Mouse (Mus musculus) urinary bladder, adult 18-20 months (tissue): Measurements from ENCODE around the gene Cideb.

ENCODE experiments used
- DNase-seq, 2 experiments: peaks; one replicate each; pipeline ENCODE4 v3.0.0; 2022; ENCODE audit warnings: low spot score in 2 of 2, mixed read lengths in 2 of 2

The Cideb gene

DNA sequence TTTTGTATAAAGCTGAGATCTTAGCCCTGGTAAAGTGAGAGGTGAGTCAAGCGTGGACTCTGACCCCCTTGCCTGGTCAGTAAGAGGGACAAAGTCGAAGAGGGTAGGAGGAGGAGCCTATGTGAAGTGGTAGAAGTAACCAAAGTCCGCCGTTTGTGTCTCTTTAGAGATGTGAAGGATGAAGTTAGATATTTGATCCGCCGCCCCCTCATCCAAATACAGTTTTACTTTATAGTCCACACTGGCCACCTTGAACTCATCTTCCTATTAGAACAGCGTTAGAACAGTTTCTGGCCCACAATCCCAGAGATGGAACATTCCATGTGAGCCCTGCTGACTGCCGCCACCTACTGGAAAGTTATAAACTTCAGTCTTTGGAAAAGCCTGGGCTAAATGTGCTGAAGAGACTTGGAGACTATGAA lies at the start of gene Cideb:
Cideb (minus strand) TSS at position 96 of the 422 bp plus-strand sequence.
- no peak for DNase-seq

- no peak for DNase-seq
Observed at GRCm38 (mm10) chr14:55795380-55796163, 37.3 kb upstream of the Cideb start.

GRCm38 (mm10) chr14:55793946-55794345 lies 35.7 kb upstream of the Cideb start:
- no peak for DNase-seq

- no peak for DNase-seq
Observed at GRCm38 (mm10) chr14:55793461-55793860, 35.2 kb upstream of the Cideb start.

DNA sequence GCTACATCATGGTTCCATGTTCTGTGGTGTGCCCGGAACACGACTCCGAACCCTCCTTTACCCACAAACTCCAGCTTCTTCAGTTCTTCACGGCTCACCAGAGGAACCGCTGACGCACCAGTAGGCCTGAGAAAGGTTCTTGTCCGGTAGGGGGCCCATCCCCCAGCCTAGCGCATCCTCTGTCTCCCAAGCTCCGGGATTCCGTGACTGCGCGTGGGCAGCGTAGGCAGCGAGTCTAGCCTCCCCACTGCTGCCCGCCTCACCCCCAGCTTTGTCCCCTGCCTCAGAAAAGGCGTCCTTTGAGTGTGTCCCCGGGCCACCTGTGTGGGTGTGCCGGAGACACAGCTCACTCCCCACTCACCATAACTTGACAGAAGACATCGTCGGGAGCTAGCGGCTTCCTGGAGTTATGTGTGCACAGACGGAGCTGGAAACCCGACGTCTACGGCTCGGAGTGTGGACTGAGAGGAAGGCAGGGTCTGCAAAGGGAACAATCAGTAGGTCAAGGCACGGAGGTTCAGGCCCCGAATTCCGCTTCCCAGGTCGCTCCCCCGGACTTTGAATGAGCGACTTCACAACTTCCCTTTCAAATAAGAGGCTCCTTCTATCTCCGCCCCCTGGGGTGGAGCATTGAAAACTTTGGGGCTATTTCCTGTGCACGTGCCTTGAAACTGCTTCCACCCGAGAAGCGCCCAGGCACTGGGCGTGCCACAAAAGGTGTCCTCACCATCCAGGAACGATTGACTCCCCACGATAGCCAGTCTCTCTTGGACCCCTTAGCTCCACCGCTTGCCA lies 30.2 kb upstream of the Cideb start, which contains the start of gene Ripk3:
Ripk3 (minus strand) TSS at position 610 of the 795 bp plus-strand sequence.
- DNase-seq: peak in 1 of 2 experiments; percentile 45

- no peak for DNase-seq
Observed at GRCm38 (mm10) chr14:55787731-55788130, 29.5 kb upstream of the Cideb start.

DNA sequence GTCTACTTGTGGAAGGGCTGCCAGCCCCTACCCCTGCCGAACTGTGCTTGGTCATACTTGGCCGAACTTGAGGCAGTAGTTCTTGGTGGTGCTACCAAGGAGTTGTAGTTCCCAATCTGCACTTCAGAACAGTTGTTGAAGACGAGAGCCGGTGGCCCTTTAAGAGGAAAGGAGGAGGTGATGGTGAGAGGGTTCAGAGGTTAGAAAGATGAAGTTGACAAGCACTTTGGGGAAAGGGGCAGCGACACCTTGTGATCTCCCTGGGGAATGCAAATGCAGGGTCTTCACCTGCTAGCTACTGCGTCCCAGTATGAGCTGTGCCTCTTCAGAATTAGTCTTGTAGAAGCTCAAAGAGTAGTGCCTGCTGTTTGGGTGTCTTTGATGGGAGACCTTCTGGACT lies 26.9 kb upstream of the Cideb start:
- DNase-seq: no peak

GRCm38 (mm10) chr14:55783958-55784235 lies 25.6 kb upstream of the Cideb start, which contains the start of gene Adcy4:
Gene Adcy4, minus strand, starts transcription at chr14:55784095.
- DNase-seq: no peak

- DNase-seq: no peak
Observed at GRCm38 (mm10) chr14:55783171-55783957, 25.1 kb upstream of the Cideb start.

- no peak for DNase-seq
Observed at GRCm38 (mm10) chr14:55782361-55782960, 24.2 kb upstream of the Cideb start.

- DNase-seq: peak; percentile 29 to 60
Observed at GRCm38 (mm10) chr14:55781310-55781709, 23.1 kb upstream of the Cideb start.

DNA sequence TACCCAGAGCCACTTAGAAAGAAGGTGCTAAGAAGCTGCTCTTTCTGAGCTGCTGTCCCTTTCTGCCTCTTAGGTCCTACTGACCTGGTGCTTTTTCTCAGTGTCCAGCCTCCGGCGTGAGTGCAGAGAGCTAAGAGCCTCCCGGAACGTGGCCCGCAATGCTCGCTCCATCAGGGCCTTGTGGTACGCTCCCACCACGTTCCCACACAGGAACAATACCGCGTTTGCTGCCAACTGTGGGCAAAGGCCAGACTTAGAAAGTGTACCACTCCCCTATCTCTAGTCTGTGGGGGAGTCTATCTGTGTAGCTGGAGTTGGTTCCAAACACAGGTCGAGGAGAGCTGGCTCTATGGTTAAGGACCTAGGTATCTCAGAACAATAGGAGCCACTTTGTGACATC lies 22.5 kb upstream of the Cideb start:
- no peak for DNase-seq

DNA sequence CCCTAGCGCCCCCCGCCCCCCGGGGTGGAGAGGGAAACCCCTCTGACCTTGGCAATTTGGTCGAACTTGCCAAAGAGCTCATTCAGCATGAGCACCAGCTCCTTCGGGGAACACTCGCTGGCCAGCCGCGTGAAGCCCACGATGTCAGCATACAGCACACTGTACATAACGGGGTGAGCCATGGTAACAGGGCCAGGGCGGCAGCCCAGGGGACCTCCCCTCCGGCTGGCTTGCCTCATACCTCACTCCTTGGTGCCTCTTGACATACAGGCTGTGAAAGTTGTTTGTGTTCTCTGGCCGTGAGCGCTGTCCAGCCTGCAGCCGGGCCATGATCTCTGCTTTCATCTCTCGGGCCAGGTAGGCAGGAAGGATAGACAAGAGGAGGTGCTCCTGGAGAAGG lies 21.4 kb upstream of the Cideb start:
- no peak for DNase-seq

- DNase-seq: no peak
Observed at GRCm38 (mm10) chr14:55778686-55779085, 20.4 kb upstream of the Cideb start.

- no peak for DNase-seq
Observed at GRCm38 (mm10) chr14:55777806-55778205, 19.5 kb upstream of the Cideb start.

- no peak for DNase-seq
Observed at GRCm38 (mm10) chr14:55777176-55777575, 18.9 kb upstream of the Cideb start.

DNA sequence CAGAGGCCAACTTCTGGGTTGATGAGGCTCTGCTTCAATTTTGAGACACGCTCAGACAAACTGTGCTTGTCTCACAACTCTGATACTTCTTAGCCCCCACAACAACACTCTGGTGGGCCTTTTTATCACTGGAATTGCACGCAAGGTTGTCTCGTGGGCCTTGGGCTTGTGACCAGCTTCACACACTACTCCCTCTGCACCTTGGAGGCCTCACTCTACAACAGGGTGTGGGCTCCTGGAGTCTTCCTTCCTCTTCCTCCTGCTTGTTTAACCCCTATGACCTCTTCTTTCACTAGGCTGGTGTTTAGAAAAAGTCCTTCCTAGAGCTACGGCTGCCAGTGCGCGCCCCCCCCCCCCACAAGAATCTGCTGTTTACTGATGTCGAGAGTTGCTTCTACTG lies 18.5 kb upstream of the Cideb start:
- no peak for DNase-seq

- no peak for DNase-seq
Observed at GRCm38 (mm10) chr14:55769087-55769703, 10.9 kb upstream of the Cideb start.

DNA sequence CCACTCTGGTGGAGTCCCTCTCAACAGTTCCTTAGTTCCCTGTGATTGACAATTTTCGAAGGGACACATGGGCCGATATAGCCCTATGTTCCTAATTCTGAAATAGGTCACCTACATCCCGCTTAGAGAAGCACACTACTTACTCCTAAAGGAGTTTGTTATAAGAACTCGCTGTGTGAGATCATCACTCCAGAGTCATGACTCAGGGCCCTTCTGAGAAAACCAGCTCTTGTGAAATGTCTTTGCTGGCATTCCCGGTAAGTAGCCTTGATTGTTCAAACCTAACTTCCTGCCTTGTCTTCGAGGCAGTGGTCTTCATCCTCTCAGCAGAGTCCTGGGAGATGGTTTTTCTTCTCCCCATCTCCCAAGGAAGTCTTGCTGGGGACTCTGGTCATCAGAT lies 10.3 kb upstream of the Cideb start:
- no peak for DNase-seq

GRCm38 (mm10) chr14:55767519-55768414 lies 9.5 kb upstream of the Cideb start:
- DNase-seq: peak; percentile 45 to 57
